Mouse (Mus musculus) liver, adult (tissue): Measurements from ENCODE around the gene Phox2b.

ENCODE experiments used
- GATA4 ChIP-seq: IDR thresholded peaks from 2 replicates; pipeline ENCODE4 v1.6.1; 2014; ENCODE audit warnings: mild to moderate bottlenecking, low read length; ENCODE audit not compliant: insufficient replicate concordance

Phox2b gene

DNA sequence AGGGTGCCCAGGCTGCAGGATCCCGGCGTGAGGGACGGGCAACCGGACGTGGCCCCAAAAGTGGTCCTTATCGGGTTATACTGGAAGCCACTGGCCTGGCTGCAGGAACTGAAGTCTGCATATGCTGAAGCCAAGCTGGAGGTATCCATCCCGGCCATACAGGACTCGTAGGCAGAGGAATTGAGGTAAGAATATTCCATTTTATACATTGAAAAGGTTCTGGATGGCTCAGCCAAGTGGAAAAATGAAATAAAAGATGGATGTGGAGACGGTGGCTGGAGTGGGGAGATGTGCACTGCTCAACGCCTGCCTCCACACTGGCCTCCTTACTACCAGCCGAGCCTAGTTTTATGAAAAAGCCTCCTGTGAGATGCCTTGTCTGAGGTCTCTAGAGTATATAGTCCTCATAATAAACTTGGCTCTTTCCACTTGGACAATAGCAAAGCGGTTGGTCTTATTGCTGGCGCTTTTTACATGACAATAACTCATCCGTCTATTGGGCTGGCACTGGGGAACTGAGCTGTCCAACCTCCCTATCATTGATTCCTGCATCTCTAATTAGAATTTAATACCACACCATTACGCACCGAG, at the start of gene Phox2b:
Gene Phox2b (minus strand): TSS at position 569 of the 591 bp plus-strand sequence.
- no peak for TF ChIP-seq GATA4

- no peak for TF ChIP-seq GATA4
Measured at GRCm38 (mm10) chr5:67142622-67143021, 43.5 kb upstream of the Phox2b start.

DNA sequence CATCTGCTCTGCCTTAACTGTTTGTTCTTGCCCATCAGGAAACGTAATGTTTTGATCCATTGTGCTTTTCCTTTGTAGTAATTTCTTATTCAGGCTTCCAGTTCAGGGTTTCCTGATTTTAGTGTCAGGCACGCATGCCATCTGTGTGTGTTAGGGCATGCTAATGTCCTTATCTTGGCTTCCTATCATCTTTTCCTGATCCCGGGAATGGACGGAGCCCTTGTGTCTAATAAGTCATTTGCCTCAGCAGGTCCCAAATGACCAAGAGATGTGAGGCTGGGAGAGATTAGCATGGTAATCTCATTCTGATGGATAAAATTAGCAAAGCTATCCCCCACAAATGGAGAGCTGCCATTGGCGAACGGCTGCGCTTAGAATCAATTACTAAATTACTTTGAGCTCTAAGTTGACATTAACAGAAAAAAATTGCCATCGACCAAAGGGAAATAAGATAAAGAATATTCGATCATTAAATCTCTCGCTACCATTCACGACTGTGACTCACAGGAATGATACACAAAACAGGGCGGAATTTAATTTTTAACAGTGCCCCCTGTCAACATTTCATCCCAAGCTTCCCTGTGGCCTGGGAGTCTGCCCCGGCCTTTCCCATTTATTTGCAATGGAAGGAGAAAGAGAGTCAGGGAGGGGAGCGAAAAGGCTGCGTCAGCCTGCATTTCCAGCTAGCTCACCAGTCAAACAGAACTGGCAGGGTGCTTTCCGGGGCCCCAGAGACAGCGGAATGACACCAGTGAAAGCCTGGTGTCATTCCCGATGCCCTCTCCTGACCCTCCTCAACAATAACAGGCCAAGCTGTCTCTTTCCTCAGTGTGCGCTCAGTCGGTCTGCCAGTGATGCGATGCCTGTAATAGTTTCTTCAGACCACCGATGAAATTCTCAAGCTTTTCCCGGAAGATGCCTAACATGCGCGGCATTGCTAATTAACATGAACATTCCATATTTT, 40.2 kb upstream of the Phox2b start:
- no peak for TF ChIP-seq GATA4

- TF ChIP-seq GATA4: no peak
Measured at GRCm38 (mm10) chr5:67138643-67139042, 39.5 kb upstream of the Phox2b start.

- no peak for TF ChIP-seq GATA4
Measured at GRCm38 (mm10) chr5:67134698-67135097, 35.6 kb upstream of the Phox2b start.

GRCm38 (mm10) chr5:67131671-67132070, 32.6 kb upstream of the Phox2b start:
- TF ChIP-seq GATA4: no peak

DNA sequence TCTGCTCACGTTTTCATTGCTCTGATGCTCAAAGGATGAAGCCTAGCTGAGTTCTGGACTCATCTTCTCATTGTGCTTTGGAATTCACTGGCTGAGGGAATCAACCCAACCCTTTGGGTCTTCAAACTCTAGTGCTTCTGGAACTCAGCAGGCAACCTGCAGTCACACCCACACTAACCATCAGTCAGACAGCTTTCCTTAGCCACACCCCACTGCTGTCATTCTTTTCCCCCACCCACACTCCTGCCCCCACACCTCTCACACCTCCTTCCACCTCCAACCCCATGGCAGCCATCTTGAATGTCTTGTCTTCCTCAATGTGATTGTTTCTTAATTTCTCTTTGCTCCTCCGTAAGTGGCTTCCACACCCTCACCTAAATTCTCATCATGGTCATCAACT, 7.2 kb upstream of the Phox2b start:
- no peak for TF ChIP-seq GATA4

DNA sequence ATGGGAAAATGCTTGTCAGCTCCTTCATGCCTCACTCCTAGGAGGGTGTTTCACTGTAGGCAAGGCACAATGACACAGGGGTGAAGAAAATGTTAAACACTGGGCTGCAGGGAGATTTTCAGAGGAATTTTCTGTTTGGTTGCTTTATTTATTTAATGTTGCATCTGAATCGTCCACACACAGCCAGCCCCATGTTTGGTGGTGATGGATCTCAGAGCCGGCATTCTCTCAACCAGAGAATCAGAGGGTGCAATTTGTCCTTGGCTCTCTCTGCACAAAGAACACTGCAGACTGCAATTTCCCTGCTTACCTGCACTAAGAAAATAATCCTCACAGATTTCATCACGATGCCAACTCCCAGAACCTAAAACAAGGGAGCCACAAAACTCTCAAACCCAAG, 3.9 kb upstream of the Phox2b start:
- no peak for TF ChIP-seq GATA4

DNA sequence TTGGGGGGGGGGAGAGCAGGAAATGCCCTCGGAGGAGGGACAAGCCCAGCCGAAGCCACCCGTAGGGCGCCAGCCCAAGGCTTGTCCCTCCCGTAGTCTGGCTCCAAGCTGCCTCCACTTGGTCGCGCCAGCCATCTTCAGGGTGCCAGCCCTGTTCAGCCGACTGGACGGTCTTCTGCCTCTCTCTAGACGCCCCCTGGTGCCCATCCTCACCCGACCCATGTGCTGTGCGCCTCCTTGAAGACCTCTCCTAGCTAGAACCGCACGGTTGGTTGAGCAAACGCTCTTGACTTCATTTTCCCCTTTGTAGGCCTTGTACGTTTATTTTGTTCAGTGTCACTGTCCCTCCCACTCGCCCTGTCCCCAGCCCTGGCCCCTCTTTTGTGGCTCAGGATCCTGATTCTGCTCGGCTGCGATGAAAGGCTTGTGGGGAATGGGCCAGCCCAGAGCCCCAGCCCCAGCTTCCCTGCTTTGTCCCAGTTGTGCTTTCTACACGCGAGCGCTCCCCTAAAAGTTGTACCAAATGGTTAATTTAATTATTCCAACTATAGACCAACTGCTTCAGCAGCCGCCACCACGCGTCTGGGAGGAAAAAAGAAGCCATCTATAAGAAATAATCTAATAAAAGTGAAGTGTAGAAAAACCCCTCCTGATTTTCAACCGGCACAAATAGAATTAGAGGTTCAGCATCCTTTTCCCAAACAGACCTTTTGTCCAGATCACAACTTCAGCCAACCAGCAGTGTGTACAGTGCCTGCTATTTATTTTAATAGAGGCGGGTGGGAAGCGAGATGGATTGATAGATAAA, 2.9 kb upstream of the Phox2b start:
- no peak for TF ChIP-seq GATA4

DNA sequence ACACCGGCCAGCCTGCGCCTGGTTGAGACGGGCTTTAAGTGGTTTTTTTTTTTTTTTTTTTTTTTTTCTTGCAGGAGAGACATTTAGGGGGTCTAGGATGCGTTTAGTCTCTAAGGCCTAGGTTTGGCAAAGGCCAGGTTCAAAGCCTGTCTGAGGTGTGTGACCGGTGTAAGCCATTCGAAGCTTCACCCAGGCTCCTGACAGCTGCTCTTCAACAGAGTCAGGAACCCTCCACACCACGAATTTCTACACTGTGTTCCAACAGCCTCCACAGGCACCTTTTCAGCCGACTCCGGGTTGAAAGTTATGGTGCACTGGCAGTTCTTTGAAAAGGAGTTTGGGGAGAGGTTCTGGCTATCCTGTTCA, 2.3 kb upstream of the Phox2b start:
- TF ChIP-seq GATA4: no peak

GRCm38 (mm10) chr5:67100564-67101394, 1.7 kb upstream of the Phox2b start:
- no peak for TF ChIP-seq GATA4

DNA sequence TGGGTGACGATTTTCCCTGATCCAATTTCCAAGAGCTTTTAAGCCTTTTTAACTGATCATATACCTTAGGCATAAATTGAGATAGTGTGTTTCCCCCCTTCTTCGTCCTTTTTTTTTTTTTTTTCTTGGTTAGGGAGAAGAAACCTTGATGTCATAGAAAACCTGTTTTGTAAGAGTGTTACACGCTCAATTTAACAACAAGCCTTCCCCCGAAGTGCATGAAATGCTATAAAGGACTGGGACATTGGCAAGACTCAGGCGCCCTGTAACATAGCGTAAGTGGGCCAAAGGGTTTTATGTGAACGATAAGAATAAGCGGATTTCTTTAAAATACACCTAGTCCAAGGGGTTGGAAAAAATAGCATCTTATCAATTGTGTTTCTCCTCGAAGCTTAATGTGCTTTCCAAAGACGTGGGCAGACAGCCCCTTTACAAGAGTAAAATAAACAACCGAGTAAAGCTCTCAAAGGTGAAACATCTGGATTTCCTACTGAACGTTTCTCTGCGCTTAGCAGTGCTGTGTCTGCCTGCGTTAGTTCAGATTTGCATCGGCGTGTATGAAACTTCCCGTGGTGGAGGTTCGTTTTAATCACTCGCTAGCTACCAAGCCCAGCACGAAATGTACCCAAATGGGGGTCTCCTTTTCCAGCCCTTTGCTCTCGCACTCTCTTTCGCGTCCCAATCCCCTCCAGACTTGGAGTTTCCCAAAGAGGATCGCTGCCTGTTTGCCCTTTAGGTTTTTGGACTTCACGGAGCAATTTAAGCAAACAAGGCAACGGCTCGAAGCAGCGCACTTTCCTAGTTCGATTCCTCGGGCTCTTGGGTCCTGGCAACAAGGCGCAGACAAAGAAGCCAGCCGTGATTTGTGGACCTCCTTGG, 531 bp upstream of the Phox2b start:
- TF ChIP-seq GATA4: no peak

DNA sequence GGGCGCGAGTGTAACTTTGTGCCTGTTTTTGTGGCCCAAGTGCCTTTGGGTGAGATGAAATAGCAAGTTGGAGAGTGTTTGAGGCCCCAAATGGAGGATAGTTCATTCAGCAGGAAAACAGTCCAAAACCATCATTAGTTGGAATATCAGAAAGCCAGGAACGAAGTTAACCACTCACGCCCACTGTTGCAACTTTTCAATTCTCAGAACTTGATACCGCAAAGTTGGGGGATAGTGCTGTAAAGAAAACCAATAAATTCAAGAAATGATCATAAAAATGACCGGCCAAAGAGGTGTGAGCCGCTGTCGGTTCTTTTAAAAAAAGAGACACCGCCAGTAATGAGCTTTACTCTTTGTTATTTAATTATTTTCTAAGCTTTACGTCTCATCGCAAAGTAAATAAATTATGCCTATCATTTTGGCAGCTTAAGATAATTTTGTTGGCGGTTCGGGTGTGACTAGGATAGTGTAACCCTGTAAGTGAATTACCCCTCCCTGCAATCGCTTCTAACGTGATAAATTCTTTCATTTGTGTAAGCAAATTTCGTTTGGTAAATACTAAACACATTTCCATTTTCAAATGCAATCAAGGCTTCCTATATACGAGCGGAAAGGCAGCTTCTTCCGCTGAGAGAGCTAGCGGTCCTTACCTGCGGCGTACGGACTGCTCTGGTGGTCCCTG, 909 bp downstream of the Phox2b start:
- TF ChIP-seq GATA4: no peak
